Mouse (Mus musculus) retina, adult 2 months (tissue): ENCODE results near the gene Rtf1.
A peak's percentile ranks its signal among the peaks of the same experiment; 100 is the strongest.
"Not testable (repeated sequence)": the region's sequence is repeated elsewhere in the genome, so short reads cannot be mapped to it uniquely, and the experiment has no call there.

Experiments
- DNase-seq: peaks from one replicate; pipeline ENCODE4 v3.0.0-alpha.2; 2012; ENCODE audit warnings: low read depth, low spot score

Gene Rtf1

DNA sequence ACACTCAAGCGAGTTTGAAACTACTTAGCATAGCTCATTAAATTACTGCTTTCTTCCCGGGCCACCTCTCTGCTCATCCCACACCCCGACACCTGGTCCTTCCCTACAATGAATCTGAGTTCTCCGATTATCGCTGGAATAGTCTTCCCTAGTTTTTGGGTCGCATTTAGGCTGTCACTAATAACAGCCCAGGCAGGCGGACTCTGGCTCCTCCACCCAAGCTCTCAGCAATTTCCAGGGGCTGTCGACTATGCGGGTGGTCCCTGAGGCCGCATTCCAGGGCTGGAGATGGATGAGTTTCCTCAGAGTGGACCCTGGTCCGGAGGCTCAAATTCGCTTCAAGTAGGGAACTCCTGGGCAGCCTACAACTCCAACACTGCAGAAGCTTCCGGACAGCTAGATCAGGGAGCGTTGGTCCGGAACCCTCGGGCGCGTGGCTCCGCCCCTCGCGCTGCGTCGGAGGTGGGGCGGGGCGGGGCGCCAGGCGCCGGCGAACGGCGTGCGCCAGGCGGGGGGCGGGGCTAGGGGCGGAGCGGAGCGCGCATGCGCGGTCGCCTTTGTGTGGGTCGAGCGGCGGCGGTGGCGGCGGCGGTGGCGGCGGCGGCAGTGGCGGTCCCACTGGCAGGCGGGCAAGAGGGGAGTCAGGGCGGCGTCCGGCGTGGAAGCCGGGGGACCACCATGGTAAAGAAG, at the start of gene Rtf1:
TSS of gene Rtf1 (plus strand) at position 544 of the 690 bp plus-strand sequence.
- DNase-seq = peak; percentile 79

GRCm38 (mm10) chr2:119636781-119637180, 38.1 kb upstream of the Rtf1 start:
- no peak for DNase-seq

DNA sequence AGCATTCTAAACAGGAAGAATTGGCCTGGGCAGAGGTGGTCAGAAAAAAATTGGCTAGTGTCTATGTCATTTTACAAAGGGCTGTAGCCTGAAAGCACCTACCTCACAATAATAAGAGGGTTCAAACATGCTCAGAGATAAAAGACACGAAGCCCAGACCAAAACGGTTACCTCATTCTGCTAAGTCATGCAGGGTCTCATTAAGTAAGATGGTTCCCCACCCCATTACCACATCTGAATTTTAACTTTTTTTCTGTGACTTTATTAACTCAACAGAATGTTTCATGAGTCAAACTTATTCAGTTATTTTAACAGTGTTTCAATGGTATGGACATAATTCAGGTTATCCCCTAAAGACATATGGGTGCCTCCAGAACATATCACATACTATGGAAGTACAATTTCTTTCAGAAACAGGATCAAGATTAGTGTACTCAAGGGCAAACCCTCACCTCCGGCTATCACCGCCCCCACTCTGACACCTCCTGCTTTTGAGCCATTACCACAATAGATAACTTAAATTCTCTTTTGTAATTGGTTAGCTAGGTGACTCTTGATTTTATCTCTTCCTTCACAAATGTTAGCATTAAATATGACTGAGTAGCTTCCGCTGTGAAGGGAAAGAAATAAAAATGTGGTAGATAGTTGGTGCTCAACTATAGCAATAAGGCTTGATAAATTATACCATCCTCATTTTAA, 33.5 kb upstream of the Rtf1 start:
- DNase-seq = no peak

GRCm38 (mm10) chr2:119644254-119644653, 30.6 kb upstream of the Rtf1 start:
- no peak for DNase-seq

GRCm38 (mm10) chr2:119662220-119663182, 12.4 kb upstream of the Rtf1 start, which contains the start of gene Ndufaf1:
TSS of gene Ndufaf1 (minus strand) at chr2:119662827.
- DNase-seq = peak; percentile 80

DNA sequence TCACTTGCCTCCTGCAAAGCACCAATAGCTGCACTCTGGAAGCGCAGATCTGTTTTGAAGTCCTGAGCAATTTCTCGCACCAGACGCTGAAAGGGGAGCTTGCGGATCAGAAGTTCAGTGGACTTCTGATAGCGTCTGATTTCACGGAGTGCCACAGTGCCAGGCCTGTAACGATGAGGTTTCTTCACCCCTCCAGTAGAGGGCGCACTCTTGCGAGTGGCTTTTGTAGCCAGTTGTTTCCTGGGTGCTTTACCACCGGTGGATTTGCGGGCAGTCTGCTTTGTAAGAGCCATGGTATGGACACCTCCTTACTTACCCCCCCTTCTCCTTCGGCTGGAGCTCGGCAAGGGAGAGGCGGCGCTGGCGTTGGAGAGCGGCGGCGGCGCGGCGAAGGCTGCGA, 9.1 kb upstream of the Rtf1 start:
- not testable (repeated sequence) for DNase-seq

- DNase-seq = no peak
Measured at GRCm38 (mm10) chr2:119669010-119669409, 5.9 kb upstream of the Rtf1 start.

GRCm38 (mm10) chr2:119675215-119675784, 432 bp downstream of the Rtf1 start:
- DNase-seq = no peak

- no peak for DNase-seq
Measured at GRCm38 (mm10) chr2:119675831-119676230, 963 bp downstream of the Rtf1 start.

GRCm38 (mm10) chr2:119683706-119684105, 8.8 kb downstream of the Rtf1 start:
- no peak for DNase-seq

DNA sequence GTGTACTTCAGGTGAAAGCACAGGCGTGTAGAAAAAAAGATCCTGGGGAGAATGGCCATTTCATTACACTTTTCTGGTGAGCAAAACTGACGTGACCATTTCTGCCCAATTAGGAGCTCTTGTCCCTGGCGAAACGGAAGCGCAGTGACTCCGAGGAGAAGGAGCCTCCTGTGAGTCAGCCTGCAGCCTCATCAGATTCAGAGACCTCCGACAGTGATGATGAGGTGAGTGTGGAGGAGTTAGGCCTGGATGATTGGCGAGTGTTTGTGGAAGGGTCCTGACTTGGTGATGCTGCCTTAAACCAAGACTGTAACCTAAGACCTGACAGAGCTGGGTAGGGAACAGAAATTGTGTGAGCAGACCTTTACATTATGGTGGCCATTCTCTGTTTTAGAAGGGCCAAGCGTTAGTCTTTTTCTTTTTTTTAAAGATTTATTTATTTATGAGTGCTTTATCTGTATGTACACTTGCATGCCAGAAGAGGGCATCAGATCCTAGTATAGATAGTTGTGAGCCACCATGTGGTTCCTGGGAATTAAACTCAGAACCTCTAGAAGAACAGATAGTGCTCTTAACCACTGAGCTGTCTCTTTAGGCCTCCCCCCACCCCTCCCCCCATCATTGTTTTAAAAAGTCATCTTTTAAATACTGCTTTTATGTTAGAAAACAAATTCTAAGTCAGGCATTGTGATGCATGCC, 17.3 kb downstream of the Rtf1 start:
- DNase-seq = no peak

GRCm38 (mm10) chr2:119694826-119695225, 20.0 kb downstream of the Rtf1 start:
- no peak for DNase-seq

DNA sequence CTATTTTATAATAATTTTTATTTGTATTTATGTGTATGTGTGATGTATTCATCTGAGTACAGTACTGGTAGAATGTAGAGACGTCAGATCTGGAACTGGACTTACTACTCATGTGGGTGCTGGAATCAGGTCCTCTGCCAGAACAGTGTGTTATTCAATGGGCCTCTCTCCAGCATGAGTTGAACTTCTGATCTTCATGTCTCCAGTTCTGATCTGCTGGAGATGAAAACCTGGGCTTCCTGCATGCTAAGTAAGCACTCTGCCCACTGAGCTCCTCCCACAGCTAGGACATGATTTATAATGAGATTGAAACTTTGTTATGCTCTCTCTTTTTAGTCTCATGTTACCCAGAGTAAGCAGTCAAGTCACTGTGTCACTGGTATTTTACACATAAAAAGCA, 21.2 kb downstream of the Rtf1 start:
- no peak for DNase-seq

DNA sequence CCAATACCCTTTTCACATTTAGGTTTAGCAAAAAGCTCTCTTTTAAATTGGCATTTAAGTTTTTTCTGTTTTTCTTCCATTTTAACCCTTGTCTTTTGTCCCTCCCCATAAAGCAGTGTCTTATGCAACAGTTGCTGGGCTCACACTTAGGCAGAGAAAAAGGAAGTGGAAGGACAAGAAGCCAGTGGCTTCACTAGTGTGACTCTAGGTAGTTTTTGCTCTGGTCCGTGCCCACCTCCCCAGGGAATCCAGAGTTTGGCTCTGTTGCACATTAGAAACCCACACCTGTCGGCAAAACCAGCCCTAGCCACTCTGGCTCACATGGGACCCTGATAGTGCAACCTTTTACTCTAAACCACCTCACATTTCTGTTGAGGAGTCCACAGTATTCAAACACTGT, 23.6 kb downstream of the Rtf1 start:
- no peak for DNase-seq

GRCm38 (mm10) chr2:119699962-119700361, 25.1 kb downstream of the Rtf1 start:
- DNase-seq = no peak

GRCm38 (mm10) chr2:119703171-119703570, 28.3 kb downstream of the Rtf1 start:
- DNase-seq = no peak

GRCm38 (mm10) chr2:119707676-119708075, 32.8 kb downstream of the Rtf1 start:
- DNase-seq = no peak

DNA sequence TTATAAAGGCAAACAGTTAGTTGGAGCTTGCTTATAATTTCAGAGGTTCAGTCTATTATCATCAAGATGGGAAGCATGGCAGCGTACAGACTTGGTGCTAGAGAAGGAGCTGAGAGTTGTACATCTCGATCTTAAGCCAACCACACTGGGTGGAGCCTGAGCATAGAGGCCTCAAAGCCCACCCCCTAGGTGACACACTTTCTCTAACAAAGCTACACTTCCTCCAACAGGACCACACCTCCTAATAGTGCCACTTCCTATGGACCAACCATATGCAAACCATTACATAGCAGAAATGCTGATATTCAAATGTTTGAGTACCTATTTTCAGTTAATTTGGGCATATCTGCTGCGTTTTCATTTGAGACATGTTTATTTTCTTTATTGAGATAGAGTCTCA, 35.1 kb downstream of the Rtf1 start:
- DNase-seq = no peak

GRCm38 (mm10) chr2:119715868-119716267, 41.0 kb downstream of the Rtf1 start:
- DNase-seq = not testable (repeated sequence)

DNA sequence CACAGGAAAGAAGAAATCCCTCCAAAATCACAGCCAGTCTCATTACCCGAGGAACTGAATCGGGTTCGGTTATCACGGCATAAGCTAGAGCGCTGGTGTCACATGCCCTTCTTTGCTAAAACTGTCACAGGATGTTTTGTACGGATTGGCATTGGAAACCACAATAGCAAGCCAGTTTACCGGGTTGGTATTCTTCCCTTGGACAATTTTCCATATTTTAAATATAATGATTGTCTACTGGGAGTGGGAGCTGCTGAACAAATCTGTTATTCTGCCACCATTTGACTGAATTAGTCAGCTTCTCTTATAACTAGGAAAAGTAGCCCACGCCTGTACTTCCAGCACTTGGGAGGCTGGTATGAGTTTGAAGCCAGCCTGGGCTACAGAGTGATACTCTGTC, 46.2 kb downstream of the Rtf1 start:
- no peak for DNase-seq
